Mouse (Mus musculus) cerebellum, adult 11 months (tissue): ENCODE results near the gene Btg4.
"Not testable (repeated sequence)": the region's sequence is repeated elsewhere in the genome, so short reads cannot be mapped to it uniquely, and the experiment has no call there.

Source experiments
- DNase-seq: peaks from one replicate; pipeline ENCODE4 v3.0.0; 2022

The Btg4 gene

DNA sequence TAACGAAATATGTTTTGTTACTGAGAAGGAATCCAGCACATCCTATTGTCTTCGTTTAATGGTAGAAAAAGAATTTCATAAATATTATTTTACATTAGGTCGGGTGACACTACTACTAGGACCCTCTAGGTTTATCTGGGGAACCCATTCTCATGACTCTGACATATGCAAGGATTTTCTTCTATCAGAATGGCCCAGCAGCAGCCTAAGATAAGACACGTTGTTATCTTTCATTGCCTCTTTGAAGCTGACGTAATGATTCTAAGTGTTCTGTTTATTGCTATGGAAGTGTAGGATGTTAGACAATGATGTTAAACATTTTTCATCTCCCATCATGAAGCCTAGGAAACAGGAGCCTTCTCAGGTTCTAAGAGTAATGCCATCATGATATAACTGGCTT is 33.0 kb downstream of the Btg4 start:
- DNase-seq = no peak

DNA sequence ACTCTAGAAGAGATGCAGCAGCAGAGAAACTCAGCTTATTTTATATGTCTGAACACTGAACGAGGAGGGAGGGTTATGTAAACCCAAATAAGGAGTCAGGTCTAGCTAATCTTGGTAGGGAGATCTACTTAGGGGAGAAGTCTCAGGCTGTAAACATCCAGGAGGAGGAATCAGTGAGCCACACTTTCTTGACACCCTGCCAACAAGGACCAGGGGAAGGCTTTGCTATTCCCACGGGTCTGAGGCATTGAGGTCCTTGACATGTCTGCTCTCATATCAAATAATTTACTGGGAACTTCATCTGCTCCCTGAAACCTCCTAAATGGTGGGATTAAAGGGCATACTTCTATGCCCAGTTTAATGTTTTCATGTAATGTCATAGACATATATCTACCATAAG is 35.6 kb downstream of the Btg4 start:
- DNase-seq = no peak

DNA sequence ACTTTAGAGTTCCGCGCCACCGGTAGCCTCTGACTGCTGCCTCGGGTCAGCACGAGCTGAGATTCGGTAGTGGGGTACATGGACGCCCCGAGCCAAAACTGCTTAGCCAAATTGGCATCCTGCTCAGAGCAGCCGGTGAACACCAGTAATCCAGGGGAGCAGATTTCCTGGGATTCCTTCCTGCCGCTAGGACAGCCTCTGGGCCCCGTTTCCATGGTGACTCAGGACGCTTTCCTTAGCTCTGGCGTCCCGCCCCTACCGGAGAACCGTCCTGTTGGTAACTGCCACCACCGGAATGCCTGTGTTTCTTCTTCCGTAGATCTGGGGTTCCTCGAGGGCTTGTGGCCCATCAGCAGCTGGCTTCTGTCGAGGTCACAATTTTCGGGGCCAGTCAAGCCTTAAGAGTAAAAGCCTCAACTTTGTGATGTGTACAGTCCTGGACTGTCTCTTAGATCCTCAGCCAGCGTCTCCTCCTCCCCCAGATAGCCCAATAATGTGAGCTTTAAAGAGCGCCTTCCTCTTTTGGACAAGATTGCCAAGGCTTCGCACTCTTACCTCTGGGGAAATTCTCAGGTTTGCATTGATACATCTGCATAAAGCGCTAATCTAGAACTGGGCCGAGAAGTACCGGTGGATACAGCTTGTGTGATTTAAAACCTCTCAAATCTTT is 41.2 kb downstream of the Btg4 start, which contains the start of gene 4833427G06Rik:
4833427G06Rik (minus strand) TSS at position 323 of the 670 bp plus-strand sequence.
- DNase-seq = peak; percentile 9

DNA sequence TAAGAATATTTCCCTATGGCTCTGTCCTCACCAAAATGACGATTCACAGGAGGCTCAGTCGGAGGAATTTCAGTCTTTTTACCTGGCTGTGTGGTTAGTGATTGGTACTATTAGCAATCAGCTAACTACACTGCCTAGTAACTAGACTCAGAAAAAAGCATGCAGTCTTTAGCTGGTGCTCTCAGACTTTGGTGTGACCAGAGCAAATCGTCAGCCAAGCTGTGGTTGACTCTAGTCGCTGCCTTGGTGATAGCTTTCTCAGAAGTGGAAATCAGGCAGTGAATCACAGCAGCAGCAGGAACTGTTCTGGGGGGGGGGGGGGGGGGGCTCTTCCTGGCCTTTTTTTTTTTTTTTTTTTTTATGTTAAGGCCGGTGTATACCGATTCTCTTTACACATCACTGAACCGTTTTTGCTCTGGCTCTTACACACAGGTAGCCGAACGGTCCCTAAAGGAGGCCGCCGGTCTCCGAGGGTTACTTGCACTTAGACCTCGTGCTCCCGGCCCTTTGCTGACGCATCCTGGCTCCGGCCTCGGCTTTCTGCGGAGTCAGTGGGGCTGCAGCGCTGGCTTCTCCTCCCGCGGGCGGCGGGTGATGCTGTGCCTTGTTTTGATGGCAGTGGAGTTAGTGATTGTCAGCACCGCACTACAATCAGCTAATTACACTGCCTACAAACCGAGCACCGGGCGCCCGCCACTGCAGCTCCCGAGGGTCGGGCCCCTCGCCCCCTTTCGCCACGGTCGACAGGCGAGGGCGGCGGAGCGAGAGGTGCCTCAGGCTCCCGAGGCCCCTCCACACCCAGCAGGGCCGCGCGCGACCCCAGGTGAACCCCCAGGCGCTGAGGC is 42.5 kb downstream of the Btg4 start:
- DNase-seq = peak; percentile 12

DNA sequence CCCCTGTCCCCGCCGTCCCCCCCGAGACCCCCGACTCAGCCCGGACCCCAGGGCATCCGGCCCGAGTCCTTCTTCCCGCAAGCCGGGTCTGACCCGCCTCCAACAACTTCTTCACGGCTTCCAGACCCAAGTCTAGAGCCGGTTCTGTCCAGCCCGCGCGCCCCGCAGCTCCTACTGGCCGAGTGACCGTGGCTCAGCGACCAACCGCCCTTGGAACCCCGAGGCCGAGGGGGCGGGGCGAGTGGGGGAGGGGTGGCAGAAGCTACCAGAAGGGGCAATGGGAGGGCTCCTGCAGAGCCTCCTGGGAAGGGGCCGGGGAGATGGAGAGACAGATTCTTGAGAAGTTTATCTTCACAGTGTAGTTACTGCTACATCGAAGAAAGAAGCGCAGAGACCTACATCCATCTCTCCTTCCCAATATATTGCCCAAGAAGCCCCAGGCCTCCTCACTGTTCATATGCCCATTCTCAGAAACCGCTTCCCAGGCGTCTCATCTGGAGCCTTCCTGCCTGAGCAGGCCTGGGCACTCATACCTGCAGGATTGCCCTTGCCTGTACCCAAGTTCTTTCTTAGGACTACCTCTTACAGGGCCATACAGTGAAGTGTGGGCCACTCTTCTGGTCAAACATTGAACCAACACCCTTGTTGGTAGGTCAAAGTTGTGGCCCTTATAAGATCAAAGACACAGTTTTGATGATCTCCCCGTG is 43.3 kb downstream of the Btg4 start:
- DNase-seq = peak; percentile 7

DNA sequence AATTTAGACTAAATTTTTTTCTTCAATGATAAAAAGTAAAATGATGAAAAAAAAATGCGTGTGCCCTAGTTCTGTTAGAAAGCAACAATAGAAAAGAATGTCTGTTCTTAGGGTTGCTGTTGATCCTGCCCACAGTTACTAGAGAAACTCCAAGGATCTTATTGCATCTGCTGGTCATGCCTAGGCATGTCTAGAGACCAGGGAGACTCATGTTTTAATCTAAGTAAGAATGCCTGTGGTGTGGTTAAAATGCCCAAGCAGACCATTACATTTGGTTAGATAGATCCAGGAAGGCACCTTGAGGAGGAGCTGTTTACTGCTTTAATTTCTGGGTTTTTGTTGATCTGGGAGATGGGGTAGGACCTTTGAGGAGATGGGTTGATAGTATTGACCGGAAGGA is 45.0 kb downstream of the Btg4 start:
- DNase-seq = no peak

DNA sequence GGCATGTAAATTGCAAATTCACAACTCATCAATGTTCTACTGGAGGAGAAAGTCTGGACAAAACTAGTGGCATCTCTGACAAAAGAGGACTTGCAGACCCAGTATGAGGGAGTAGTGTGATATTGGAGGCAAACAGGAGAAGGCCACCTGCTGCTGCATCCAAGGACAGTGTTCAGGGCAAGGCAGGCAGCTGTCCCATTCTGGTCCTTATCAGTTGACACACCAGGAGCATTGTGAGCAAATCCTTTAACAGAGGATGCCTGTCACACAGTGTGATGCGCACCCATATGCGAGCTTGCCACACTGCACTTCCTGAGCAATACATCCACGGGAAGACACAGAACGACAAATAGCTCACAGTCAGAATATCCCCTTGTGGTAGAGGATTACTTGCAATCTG is 54.1 kb downstream of the Btg4 start:
- DNase-seq = no peak

DNA sequence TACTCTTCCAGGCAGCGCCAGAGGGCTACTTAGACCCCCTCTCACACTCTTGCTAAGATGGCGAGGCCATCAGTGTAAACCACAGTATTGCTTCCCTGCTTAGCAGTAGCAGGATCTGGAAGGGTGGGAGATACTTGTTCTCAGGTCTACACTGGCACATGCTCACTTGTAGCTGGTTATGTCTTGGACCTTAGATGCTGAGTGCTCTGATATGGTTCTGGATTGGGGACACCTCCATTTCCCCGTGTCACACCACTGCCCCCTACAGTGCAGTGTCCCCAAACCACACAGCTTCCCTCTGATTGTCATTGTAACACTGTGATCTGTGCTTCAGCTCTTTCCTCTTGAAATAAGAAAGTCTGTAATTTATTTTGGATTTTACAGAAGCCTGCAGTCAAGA is 76.3 kb downstream of the Btg4 start:
- no peak for DNase-seq

DNA sequence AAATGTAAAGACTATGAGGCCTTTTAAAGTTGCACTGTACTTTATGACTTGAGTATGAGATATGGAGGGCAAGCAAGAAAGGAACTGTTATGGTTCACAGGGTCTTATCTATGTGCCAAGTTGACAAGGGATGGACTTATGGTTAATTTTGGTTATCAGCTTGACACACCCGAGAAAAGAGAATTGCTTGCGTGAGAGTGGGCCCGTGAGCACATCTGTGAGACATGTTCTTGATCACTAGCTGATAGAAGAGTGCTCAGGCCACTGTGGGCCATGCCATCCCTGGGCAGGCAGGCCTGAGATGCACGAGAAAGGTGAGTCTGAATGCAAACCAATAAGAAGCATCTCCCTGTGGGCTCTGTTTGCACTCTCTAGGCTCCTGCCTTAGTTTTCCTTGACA is 76.7 kb downstream of the Btg4 start:
- no peak for DNase-seq

DNA sequence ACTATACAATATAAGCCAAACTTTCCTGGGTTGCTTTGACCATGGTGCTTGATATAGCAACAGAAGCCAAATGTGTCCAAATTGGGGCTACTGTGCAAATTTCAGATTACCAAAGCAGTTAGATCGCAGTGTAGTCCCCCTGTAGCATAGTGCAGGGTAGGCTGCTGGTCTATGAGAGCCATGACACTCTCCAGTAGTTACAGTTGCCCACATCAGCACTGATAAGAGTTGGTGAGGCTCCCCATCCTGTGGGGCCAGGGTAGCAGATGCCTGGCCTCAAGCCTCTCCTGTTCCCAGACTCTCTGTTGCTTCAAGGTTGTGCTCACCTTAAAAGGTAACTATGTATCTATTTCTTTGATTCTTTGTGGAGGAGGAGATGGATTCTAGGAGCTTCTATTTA is 77.1 kb downstream of the Btg4 start:
- no peak for DNase-seq

DNA sequence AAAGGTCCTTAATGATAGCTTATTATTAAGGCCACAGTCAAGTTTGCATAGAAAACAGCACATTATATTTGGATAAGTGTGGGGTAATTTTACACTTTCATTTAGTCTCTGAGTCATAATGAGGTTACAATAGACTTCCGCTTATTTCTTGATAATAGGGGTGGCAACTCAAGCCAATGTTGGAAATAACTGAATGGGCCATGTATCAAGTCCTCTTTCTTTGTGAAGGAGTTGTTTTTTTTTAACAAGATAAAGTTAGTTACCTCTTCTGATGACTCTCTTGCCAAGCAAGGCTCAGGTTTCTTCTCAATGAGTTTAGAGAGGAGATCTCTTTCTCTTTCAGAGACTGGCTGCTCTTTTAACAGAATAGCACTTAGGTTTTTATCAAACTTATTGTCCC is 77.6 kb downstream of the Btg4 start:
- no peak for DNase-seq

DNA sequence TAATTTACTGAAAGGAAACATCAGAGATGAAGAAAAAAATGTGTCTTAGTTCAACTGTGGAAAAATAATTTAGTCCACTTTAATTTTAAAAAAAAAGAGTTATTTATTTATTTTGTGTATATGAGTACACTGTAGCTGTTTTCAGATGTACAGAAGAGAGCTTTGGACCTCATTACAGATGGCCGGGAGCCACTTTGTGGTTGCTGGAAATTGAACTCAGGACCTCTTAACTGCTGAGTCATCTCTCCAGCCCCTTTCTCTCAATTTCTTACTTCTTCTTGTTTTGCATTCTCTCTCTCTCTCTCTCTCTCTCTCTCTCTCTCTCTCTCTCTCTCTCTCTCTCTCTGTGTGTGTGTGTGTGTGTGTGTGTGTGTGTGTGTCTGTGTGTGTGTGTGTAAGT is 78.7 kb downstream of the Btg4 start:
- not testable (repeated sequence) for DNase-seq

DNA sequence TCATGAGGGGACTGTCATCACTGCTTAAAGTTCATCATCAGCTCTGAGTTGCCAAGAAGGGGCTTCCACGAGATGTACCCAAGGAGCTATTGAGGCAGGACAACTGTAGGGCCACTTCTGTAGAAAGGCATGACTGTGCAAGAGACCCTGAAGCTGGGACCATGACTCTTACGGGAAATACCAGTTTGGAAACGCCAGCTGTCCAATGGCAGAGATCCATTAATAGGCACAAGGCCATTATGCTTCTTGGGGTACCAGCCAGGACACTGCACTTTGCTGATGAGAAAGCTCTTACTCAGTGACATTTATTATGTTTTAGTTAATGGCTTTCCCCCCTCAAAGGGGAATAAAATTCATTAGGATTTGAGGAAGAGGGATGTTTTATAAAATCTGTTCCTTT is 80.0 kb downstream of the Btg4 start:
- DNase-seq = no peak

DNA sequence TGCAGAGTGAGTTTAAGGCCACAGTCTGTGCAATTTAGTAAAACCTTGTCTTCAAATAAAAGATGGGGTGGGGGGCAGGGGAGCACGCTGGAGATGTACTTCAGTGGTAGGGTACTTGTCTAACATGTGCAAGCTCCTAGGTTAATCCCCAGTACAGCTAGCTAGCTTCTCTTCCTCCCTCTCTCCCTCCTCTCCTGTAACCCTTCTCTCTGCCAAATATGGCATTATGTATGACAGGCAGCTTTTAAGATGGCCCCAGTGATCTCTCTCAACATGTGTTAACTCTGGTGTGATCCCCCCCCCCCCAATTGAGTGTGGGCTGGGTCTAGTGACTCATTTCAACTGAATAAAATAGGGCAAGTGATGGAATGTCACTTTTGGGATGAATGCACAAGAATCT is 82.7 kb downstream of the Btg4 start:
- no peak for DNase-seq

DNA sequence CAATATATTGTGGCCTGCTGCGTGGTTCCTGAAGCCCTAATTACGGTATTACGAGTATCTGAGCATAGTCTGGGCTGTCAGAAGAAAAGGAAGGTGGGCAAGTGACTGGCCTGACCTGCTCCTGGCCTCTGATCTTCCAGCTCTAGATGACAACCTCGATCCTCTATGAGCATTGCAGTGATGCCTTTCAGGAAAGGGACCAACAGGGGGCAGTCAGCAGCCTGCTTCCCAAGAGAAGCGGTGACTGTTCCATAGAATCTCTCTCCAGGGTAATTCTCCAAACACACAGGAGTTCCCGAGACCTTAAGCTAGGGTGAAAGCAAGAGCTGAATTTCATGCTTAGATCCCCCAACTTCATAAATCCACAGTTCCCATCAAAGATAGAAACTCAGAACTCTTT is 83.5 kb downstream of the Btg4 start:
- no peak for DNase-seq

DNA sequence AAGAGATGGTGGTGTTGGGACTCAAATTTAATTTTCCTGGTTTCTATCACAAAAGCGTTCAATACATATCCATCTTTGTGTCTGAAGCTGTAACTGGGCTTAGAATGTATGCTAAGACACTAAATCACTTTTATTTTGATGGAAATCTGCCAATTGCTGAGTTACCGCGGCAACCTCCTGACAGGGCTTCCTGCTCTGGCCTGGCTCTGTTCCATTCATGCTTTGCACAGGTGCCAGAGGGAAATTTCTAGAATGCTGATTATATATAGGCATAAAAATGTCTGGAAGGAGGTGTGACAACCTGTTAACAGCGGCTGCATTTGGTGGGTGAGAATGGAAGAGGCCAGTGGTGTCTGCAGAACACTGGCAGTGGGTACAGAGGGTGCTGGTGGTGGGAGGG is 85.8 kb downstream of the Btg4 start:
- no peak for DNase-seq

DNA sequence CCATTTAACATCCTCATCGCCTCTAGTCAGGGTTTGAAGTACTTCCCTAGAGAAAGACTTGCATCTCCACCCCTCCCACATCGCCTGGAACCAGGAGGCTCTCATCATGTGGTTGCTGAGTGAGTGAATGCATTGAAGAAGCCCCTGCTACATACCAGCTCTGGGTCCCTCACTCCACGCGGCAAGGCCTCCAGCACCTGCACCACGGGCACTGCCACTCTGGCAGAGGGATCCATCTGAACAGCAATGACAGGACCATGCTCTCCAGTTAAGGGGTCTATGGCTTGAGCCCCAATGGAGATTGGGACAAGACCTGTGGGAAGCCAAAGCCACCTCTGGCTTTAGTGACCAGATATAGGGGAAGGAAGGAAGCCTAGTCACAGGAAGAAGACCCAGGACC is 86.6 kb downstream of the Btg4 start:
- no peak for DNase-seq

DNA sequence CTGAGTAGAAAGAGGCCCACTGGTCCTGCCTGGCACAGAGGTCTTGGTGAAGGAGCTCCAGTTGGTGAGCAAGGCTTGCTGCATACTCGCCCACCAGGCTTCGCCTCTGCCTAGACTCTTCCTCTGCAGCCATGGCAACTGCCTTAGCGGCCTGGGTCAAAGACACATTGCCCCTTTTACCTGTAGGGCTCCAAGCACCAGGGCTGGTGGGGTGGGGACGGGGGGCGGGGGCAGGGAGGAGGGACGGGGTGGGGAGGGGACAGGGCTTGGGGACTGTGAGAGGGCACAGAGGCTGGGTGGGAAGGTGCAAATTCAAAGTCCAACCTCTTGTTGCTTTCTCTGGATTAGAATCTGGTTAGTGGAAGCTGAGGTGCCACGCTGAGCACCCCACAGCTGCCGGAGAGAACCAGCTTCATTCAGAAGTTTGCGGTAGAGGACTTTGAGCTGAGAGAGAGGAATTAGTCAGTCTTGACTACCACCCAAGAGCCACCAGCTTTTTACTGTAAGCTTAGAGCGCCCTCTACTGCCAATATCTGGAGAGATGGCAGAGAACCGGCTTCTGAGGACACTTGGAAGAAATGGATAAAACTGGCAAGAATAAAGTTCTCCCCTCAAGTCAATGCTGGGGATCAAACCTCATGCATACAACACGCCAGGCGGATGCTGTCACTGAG is 91.5 kb downstream of the Btg4 start:
- peak; percentile 47 for DNase-seq

DNA sequence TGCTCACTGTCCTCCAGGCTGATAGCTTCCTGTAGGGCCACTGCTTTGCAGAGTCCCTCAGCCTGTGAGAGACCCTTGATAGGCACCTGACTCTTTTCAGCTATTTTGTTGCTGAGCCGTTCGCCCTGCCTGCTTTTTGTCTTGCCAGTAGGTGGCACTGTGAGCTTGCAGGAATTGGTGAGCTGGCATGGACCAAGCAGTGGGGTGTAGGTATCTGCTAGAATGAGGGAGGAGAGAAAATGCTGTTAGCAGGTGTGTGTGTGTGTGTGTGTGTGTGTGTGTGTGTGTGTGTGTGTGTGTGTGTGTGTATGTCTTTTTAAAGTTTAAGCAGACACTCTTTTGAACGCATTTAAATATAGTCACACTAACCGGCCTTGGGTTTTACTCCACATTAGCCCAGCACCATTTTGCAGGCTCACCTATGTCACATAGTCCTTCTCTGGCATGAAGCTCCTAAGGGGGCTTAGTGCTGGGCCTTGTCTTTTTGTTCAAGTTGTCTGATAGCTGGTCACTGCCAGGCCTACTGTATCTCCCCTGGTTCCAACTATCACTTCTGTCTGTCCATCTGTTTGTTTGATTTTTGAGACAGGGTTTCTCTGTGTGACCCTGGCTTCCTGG is 101.2 kb downstream of the Btg4 start:
- peak; percentile 64 for DNase-seq

DNA sequence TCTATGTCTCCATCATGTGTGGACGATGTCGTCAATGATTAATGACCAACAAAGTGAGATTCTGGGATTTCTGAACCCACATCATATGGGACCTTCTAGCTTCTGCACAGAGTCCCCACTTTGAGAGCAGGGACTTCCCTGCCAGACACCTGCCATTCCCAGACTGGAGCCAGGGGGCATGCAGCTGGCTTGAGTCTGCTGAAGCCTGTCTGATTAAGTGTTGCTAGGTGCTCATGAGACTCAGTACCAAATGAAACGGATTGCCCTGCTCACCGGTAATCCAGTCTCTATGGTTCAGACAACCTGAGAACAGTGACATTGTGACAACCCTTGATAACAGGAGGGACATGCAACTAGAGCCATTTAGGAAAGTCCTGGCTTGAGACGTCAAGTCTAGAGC is 103.3 kb downstream of the Btg4 start:
- DNase-seq = no peak

DNA sequence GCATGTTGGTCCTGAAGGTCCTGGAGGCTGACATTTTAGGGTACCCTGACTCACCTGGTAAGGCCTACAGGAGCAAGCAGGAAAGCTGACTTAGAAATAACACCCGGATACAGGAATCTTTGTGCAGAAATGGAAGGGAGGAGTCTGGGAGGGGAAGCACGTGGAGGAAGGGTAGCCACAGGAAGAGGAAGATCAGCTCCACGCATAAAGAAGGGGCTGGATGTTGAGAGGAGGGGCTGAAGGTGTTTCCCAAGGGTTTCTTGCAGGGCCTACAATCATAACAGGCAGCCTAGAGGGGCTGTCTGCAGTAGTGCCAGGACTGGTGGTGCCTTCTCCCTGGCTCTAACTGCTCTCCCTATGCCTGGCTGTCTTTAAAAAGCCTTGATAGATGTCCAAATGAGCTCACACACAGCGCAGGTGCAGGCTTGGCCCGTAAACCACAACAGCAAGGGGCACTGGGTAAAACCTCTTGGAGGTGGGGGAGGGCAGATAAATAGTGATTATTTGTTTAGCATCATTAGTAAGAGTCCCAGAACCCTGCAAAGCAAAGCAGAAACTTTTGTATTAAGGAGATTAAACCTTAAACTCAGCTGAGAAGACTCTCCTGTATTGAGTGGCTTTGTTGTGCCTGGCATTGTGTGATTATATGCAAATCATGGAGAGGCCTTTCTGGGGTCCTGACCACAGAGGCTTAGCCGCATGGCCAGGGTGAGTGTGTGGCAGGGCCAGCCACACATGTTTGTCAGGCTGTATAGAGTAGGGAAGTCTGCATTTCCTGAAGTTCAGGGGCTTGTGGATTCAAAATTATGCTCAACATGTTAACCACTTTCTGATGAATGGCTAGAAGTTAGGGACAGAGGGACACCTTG is 104.8 kb downstream of the Btg4 start, which contains the start of gene Gm32742:
Gm32742 (minus strand) TSS at position 206 of the 869 bp plus-strand sequence.
- no peak for DNase-seq

DNA sequence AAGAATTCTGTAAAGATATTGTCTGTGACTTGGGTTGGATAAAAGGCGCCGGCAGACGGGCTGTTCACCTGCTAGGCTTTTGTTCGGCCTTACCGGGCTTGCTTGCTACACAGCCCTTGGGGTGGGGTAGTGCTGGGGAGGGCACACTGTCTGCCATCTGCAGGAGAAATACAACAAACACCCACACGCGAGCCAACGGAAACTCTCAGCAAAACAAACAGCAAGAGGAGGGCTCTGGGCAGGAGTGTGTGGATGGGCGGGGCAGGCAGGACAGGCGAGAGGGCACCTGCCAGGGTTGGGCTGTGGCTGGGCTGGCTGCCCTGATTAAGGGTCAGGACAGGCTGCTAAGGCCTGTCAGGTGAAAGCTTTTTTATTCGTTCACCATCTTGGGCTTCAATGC is 107.3 kb downstream of the Btg4 start:
- DNase-seq = no peak
